Mouse (Mus musculus): ENCODE measurements around the gene Mtm1. TPM values are rescaled to one million over a fixed set of nuclear protein-coding genes. Genes with fewer than 3 reads are reported as not detected.

The Mtm1 gene
- polyA plus RNA-seq (2014; fragmentation: Illumina TruSeq; extraction: RNeasy Lipid Tissue Mini Kit (QIAGEN cat#74804); ENCODE audit: low read depth, low replicate concordance): 24.6 TPM

GRCm38 (mm10) chrX:71210467-71210866 lies at the start of gene Mtm1:
Mtm1 (plus strand) TSS chrX:71210767.

GRCm38 (mm10) chrX:71364554-71364991 lies 154.0 kb downstream of the Mtm1 start, which contains the start of gene Mtmr1:
Mtmr1 (plus strand) TSS chrX:71364760.

Other genes with a start within 250 kb of the Mtm1 start
- 0.97 TPM for gene Mamld1, start 160.5 kb upstream of the Mtm1 start, polyA plus RNA-seq (2014; fragmentation: Illumina TruSeq; extraction: RNeasy Lipid Tissue Mini Kit (QIAGEN cat#74804); ENCODE audit: low read depth, low replicate concordance)
- gene Mtmr1, start 154.0 kb downstream of the Mtm1 start, polyA plus RNA-seq (2014; fragmentation: Illumina TruSeq; extraction: RNeasy Lipid Tissue Mini Kit (QIAGEN cat#74804); ENCODE audit: low read depth, low replicate concordance): 47.3 TPM